Mouse (Mus musculus): ENCODE data around the gene Myt1l. TPM values are rescaled to one million over a fixed set of nuclear protein-coding genes. Genes with fewer than 3 reads are reported as not detected.

Myt1l gene
- polyA plus RNA-seq, 1 experiment from 2014 or later, result 331 TPM

GRCm38 (mm10) chr12:29539106-29539505 lies 10.9 kb downstream of the Myt1l start:
- no peaks in the 10 kb centered on the region for H3K27me3 ChIP-seq (replicated peaks)
- H3K4me2 ChIP-seq, result peak overlapping the region; percentile 77
- 27% methylated on average over 5 of the region's 5 CpGs for WGBS
- peaks cover 52% of the 10 kb centered on the region for H3K4me1 ChIP-seq
- H3K4me3 ChIP-seq, result peak overlapping the region; percentile 45
- no peaks in the 10 kb centered on the region for H3K36me3 ChIP-seq (replicated peaks)
- no peak for ATAC-seq (replicated peaks)
- peak overlapping the region; percentile 46 for H3K9ac ChIP-seq
- H3K9me3 ChIP-seq, result no peaks in the 10 kb centered on the region
- peak overlapping the region; percentile 82 for H3K27ac ChIP-seq

- Histone ChIP-seq H3K27ac (no peak overlapping the region), H3K36me3 (replicated peaks) (no peaks in the 10 kb centered on the region), H3K9ac (no peak overlapping the region), H3K9me3 (no peaks in the 10 kb centered on the region), H3K27me3 (replicated peaks) (no peaks in the 10 kb centered on the region), H3K4me1 (peaks cover 67% of the 10 kb centered on the region), H3K4me2 (peak overlapping the region; percentile 4; the same call in 1 of the 2 replicates), H3K4me3 (no peak overlapping the region)
- 74% methylated on average over 5 of the region's 5 CpGs for WGBS
- ATAC-seq (replicated peaks), result no peak
Observed at GRCm38 (mm10) chr12:29540741-29541140, 12.6 kb downstream of the Myt1l start.

GRCm38 (mm10) chr12:29546073-29546472 lies 17.9 kb downstream of the Myt1l start:
- no peak overlapping the region for H3K9ac ChIP-seq
- no peak for ATAC-seq (replicated peaks)
- peaks cover 60% of the 10 kb centered on the region for H3K4me1 ChIP-seq
- no peaks in the 10 kb centered on the region for H3K27me3 ChIP-seq (replicated peaks)
- no peak overlapping the region for H3K4me2 ChIP-seq
- 48% methylated on average over 3 of the region's 3 CpGs for WGBS
- H3K9me3 ChIP-seq, result no peaks in the 10 kb centered on the region
- H3K4me3 ChIP-seq, result no peak overlapping the region
- H3K27ac ChIP-seq, result no peak overlapping the region
- no peaks in the 10 kb centered on the region for H3K36me3 ChIP-seq (replicated peaks)

- no peak overlapping the region for H3K4me2 ChIP-seq
- ATAC-seq (replicated peaks), result no peak
- no peak overlapping the region for H3K4me3 ChIP-seq
- H3K9me3 ChIP-seq, result no peaks in the 10 kb centered on the region
- no peak overlapping the region for H3K9ac ChIP-seq
- no peaks in the 10 kb centered on the region for H3K36me3 ChIP-seq (replicated peaks)
- WGBS, result 63% methylated on average over 5 of the region's 5 CpGs
- peaks cover 57% of the 10 kb centered on the region for H3K4me1 ChIP-seq
- H3K27me3 ChIP-seq (replicated peaks), result no peaks in the 10 kb centered on the region
- H3K27ac ChIP-seq, result peak overlapping the region; percentile 45; the same call in 1 of the 2 replicates
Observed at GRCm38 (mm10) chr12:29547112-29547511, 18.9 kb downstream of the Myt1l start.

- Histone ChIP-seq H3K4me2 (no peak overlapping the region), H3K4me1 (peaks cover 60% of the 10 kb centered on the region), H3K27ac (peak overlapping the region; percentile 45), H3K9me3 (no peaks in the 10 kb centered on the region), H3K36me3 (replicated peaks) (no peaks in the 10 kb centered on the region), H3K9ac (no peak overlapping the region), H3K27me3 (replicated peaks) (no peaks in the 10 kb centered on the region), H3K4me3 (no peak overlapping the region)
- ATAC-seq (replicated peaks), result peak; percentile 24; the same call in 1 of the 2 replicates
- 44% methylated on average over 6 of the region's 6 CpGs for WGBS
Observed at GRCm38 (mm10) chr12:29547755-29548154, 19.6 kb downstream of the Myt1l start.

GRCm38 (mm10) chr12:29553138-29553537 lies 25.0 kb downstream of the Myt1l start:
- Histone ChIP-seq H3K36me3 (replicated peaks) (no peaks in the 10 kb centered on the region), H3K27ac (no peak overlapping the region), H3K9ac (no peak overlapping the region), H3K27me3 (replicated peaks) (no peaks in the 10 kb centered on the region), H3K9me3 (no peaks in the 10 kb centered on the region), H3K4me3 (no peak overlapping the region), H3K4me2 (no peak overlapping the region), H3K4me1 (peaks cover 48% of the 10 kb centered on the region)
- no peak for ATAC-seq (replicated peaks)
- 27% methylated on average over 7 of the region's 7 CpGs for WGBS

- no peak for ATAC-seq (replicated peaks)
- Histone ChIP-seq H3K9ac (no peak overlapping the region), H3K9me3 (no peaks in the 10 kb centered on the region), H3K27me3 (replicated peaks) (no peaks in the 10 kb centered on the region), H3K4me2 (no peak overlapping the region), H3K4me1 (peaks cover 60% of the 10 kb centered on the region), H3K27ac (no peak overlapping the region), H3K36me3 (replicated peaks) (no peaks in the 10 kb centered on the region), H3K4me3 (no peak overlapping the region)
- WGBS, result 86% methylated on average over 4 of the region's 4 CpGs
Observed at GRCm38 (mm10) chr12:29555718-29556117, 27.5 kb downstream of the Myt1l start.

GRCm38 (mm10) chr12:29556408-29556807 lies 28.2 kb downstream of the Myt1l start:
- peaks cover 65% of the 10 kb centered on the region for H3K4me1 ChIP-seq

GRCm38 (mm10) chr12:29556901-29557300 lies 28.7 kb downstream of the Myt1l start:
- Histone ChIP-seq H3K27me3 (replicated peaks) (no peaks in the 10 kb centered on the region), H3K27ac (no peak overlapping the region), H3K4me2 (no peak overlapping the region), H3K36me3 (replicated peaks) (no peaks in the 10 kb centered on the region), H3K9ac (no peak overlapping the region), H3K4me3 (no peak overlapping the region), H3K4me1 (peaks cover 65% of the 10 kb centered on the region), H3K9me3 (no peaks in the 10 kb centered on the region)
- no peak for ATAC-seq (replicated peaks)
- WGBS, result 61% methylated on average over 6 of the region's 6 CpGs

More at GRCm38 (mm10) chr12:29556408-29556807, 28.2 kb downstream of the Myt1l start:
- Histone ChIP-seq H3K4me2 (no peak overlapping the region), H3K9ac (no peak overlapping the region), H3K9me3 (no peaks in the 10 kb centered on the region), H3K27ac (no peak overlapping the region), H3K36me3 (replicated peaks) (no peaks in the 10 kb centered on the region), H3K27me3 (replicated peaks) (no peaks in the 10 kb centered on the region), H3K4me3 (no peak overlapping the region)
- ATAC-seq (replicated peaks), result no peak
- 63% methylated on average over 3 of the region's 3 CpGs for WGBS

- H3K4me1 ChIP-seq, result peaks cover 52% of the 10 kb centered on the region
- ATAC-seq (replicated peaks), result no peak
- no peak overlapping the region for H3K9ac ChIP-seq
- WGBS, result 56% methylated on average over 5 of the region's 5 CpGs
- peak overlapping the region; percentile 46; the same call in 1 of the 2 replicates for H3K27ac ChIP-seq
- H3K4me3 ChIP-seq, result no peak overlapping the region
- H3K4me2 ChIP-seq, result no peak overlapping the region
- H3K27me3 ChIP-seq (replicated peaks), result no peaks in the 10 kb centered on the region
- no peaks in the 10 kb centered on the region for H3K36me3 ChIP-seq (replicated peaks)
- H3K9me3 ChIP-seq, result no peaks in the 10 kb centered on the region
Observed at GRCm38 (mm10) chr12:29559769-29560168, 31.6 kb downstream of the Myt1l start.

GRCm38 (mm10) chr12:29561222-29561621 lies 33.0 kb downstream of the Myt1l start:
- WGBS, result 94% methylated on average over 2 of the region's 2 CpGs
- no peaks in the 10 kb centered on the region for H3K36me3 ChIP-seq (replicated peaks)
- H3K4me3 ChIP-seq, result no peak overlapping the region
- H3K27me3 ChIP-seq (replicated peaks), result no peaks in the 10 kb centered on the region
- H3K9ac ChIP-seq, result no peak overlapping the region
- peak overlapping the region; percentile 46 for H3K27ac ChIP-seq
- H3K4me1 ChIP-seq, result peaks cover 44% of the 10 kb centered on the region
- H3K9me3 ChIP-seq, result no peaks in the 10 kb centered on the region
- ATAC-seq (replicated peaks), result no peak
- H3K4me2 ChIP-seq, result no peak overlapping the region

- Histone ChIP-seq H3K4me2 (no peak overlapping the region), H3K36me3 (replicated peaks) (peaks cover 9% of the 10 kb centered on the region; the same call in 1 of the 2 replicates), H3K27ac (no peak overlapping the region), H3K27me3 (replicated peaks) (no peaks in the 10 kb centered on the region), H3K9me3 (no peaks in the 10 kb centered on the region), H3K9ac (no peak overlapping the region), H3K4me1 (no peaks in the 10 kb centered on the region), H3K4me3 (no peak overlapping the region)
- ATAC-seq (replicated peaks), result no peak
- WGBS, result 74% methylated on average over 7 of the region's 7 CpGs
Observed at GRCm38 (mm10) chr12:29569311-29569710, 41.1 kb downstream of the Myt1l start.

- no peaks in the 10 kb centered on the region for H3K9me3 ChIP-seq
- no peak overlapping the region for H3K4me2 ChIP-seq
- H3K4me3 ChIP-seq, result no peak overlapping the region
- H3K9ac ChIP-seq, result no peak overlapping the region
- H3K4me1 ChIP-seq, result no peaks in the 10 kb centered on the region
- 90% methylated on average over 6 of the region's 6 CpGs for WGBS
- no peak overlapping the region for H3K27ac ChIP-seq
- ATAC-seq (replicated peaks), result no peak
- peaks cover 9% of the 10 kb centered on the region; the same call in 1 of the 2 replicates for H3K36me3 ChIP-seq (replicated peaks)
- H3K27me3 ChIP-seq (replicated peaks), result no peaks in the 10 kb centered on the region
Observed at GRCm38 (mm10) chr12:29570351-29570750, 42.2 kb downstream of the Myt1l start.
